Mouse (Mus musculus) cerebellum, adult 8-10 months (tissue): ENCODE results near the gene Mapk13.
"Not testable (repeated sequence)": the region's sequence is repeated elsewhere in the genome, so short reads cannot be mapped to it uniquely, and the experiment has no call there.

ENCODE experiments used
- DNase-seq: peaks from one replicate; pipeline ENCODE4 v3.0.0; 2022

Mapk13 gene

GRCm38 (mm10) chr17:28816326-28816725 lies 47.2 kb downstream of the Mapk13 start:
- not testable (repeated sequence) for DNase-seq

- no peak for DNase-seq
Measured at GRCm38 (mm10) chr17:28816875-28817811, 48.0 kb downstream of the Mapk13 start.

GRCm38 (mm10) chr17:28820189-28820588 lies 51.1 kb downstream of the Mapk13 start:
- DNase-seq = no peak

- peak; percentile 85 for DNase-seq
Measured at GRCm38 (mm10) chr17:28823004-28823745, 54.1 kb downstream of the Mapk13 start.

GRCm38 (mm10) chr17:28823749-28824148 lies 54.7 kb downstream of the Mapk13 start:
- DNase-seq = no peak

- DNase-seq = no peak
Measured at GRCm38 (mm10) chr17:28824896-28825295, 55.8 kb downstream of the Mapk13 start.

- DNase-seq = no peak
Measured at GRCm38 (mm10) chr17:28825359-28826041, 56.4 kb downstream of the Mapk13 start.

GRCm38 (mm10) chr17:28827665-28828231 lies 58.7 kb downstream of the Mapk13 start:
- no peak for DNase-seq

- DNase-seq = no peak
Measured at GRCm38 (mm10) chr17:28829120-28829519, 60.0 kb downstream of the Mapk13 start.
